Mouse (Mus musculus) lung, embryonic 14.5 days (tissue): ENCODE data around the gene Sbno2. TPM values are rescaled to one million over a fixed set of nuclear protein-coding genes. Genes with fewer than 3 reads are reported as not detected.

Experiments
- ATAC-seq: fragments of 200-750 bp; cut with Nextera tagmentation; 2 replicates; pipeline ENCODE4 v1.8.0; 2017; ENCODE audit warnings: mild to moderate bottlenecking, moderate TSS enrichment, moderate library complexity; ENCODE audit not compliant: insufficient read depth
- DNase-seq: peaks from one replicate; pipeline ENCODE4 v3.0.0-alpha.2; 2015
- H3K27ac ChIP-seq: fragments of 300-500 bp; sonication (generic); 2 replicates; pipeline ENCODE4 v1.5.1; 2014; ENCODE audit warnings: low read depth, mild to moderate bottlenecking, moderate library complexity
- H3K27me3 ChIP-seq: fragments of 300-500 bp; sonication (generic); 2 replicates; pipeline ENCODE4 v1.6.1; 2014; ENCODE audit warnings: low read length, control low read depth; ENCODE audit not compliant: insufficient read depth
- H3K36me3 ChIP-seq: fragments of 300-500 bp; sonication (generic); 2 replicates; pipeline ENCODE4 v1.6.1; 2014; ENCODE audit warnings: control low read depth; ENCODE audit not compliant: insufficient read depth
- H3K4me1 ChIP-seq: fragments of 300-500 bp; sonication (generic); 2 replicates; pipeline ENCODE4 v1.6.1; 2014; ENCODE audit warnings: antibody characterized with exemption, control low read depth; ENCODE audit not compliant: insufficient read depth
- H3K4me2 ChIP-seq: fragments of 300-500 bp; sonication (generic); 2 replicates; pipeline ENCODE4 v1.6.1; 2014; ENCODE audit warnings: mild to moderate bottlenecking
- H3K4me3 ChIP-seq: fragments of 300-500 bp; sonication (generic); 2 replicates; pipeline ENCODE4 v1.5.1; 2014; ENCODE audit warnings: low read depth, low read length
- H3K9ac ChIP-seq: fragments of 300-500 bp; sonication (generic); 2 replicates; pipeline ENCODE4 v1.6.1; 2014
- H3K9me3 ChIP-seq: fragments of 300-500 bp; sonication (generic); 2 replicates; pipeline ENCODE4 v1.6.1; 2016; ENCODE audit warnings: low read depth, low read length, control low read depth
- CTCF ChIP-seq: IDR thresholded peaks from 2 replicates; pipeline ENCODE4 v1.5.1; 2016; ENCODE audit warnings: antibody characterized with exemption, low read depth
- WGBS: fragments of 180-500 bp; shearing (Covaris S2); extraction: QIAGEN DNeasy Blood & Tissue Kit; methylation state at CpG from one replicate; pipeline ENCODE4 v1.1.7; 2014; 5-methylcytosine and 5-hydroxymethylcytosine counted together
- polyA plus RNA-seq: library from polyadenylated mRNA; unstranded; fragments of >200 nt; fragmentation: Nextera tagmentation; extraction: Ambion mirVana; gene quantifications from 2 replicates; pipeline ENCODE4 v1.2.1, GENCODE M21; 2014

Sbno2 gene
- polyA plus RNA-seq, 1 experiment from 2014 or later, result 16.3 TPM

DNA sequence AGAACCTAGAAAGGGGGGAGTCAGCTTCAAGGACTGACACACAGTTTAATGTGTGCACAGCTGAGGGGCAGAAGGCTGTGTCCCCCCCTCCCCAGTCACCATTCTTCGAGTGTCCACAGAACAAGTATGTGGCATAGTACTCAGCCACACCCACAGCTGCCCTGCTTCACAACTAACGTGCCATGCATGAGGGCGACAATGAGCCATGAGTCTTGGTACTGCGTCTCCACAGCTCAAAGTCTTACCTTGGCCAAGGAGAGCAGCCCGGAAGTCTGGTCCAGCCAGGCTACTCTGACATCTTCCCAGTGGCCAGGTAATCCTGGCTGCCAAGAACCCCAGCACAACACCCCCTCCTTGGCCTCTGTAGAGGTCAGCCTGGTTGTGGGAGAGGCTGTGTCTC is 12.7 kb downstream of the Sbno2 start:
- H3K27ac ChIP-seq, result 0 out of 2 replicates have a peak overlapping the region, but pooled peaks have one; percentile 12
- TF ChIP-seq CTCF, result no peak
- DNase-seq (no peak), ATAC-seq (0 out of 2 replicates have a peak, but pooled peaks have one; percentile 25)
- no peaks in the 10 kb centered on the region for H3K9me3 ChIP-seq
- 67% methylated on average over 5 of the region's 5 CpGs for WGBS
- no peak overlapping the region for H3K4me3 ChIP-seq
- no peak overlapping the region for H3K4me2 ChIP-seq
- no peaks in the 10 kb centered on the region for H3K27me3 ChIP-seq
- H3K36me3 ChIP-seq, result 0 out of 2 replicates have a peak, but pooled peaks cover 3% of the 10 kb centered on the region
- H3K4me1 ChIP-seq, result peaks cover 9% of the 10 kb centered on the region
- no peak overlapping the region; the same call in 1 of the 2 replicates for H3K9ac ChIP-seq

DNA sequence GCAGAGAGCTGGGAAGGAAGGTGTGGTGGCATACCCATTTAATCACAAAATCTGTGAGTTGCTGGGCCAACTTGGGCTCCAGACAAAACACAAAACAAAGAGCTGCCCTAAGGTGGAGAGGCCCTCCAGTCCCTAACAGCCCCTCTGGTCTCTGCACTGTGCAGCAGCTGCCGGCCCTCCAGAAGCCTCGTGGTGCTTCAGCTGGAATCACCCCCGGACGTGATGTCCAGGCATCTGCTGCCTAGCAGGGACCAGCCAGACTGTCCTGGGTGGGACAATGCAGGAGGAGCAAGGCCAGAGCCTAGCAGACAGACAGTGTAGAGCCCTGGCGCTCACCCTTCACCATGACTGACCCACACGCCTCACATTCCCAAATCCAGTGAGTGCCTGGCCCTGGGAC is 13.8 kb downstream of the Sbno2 start:
- no peak for TF ChIP-seq CTCF
- Histone ChIP-seq H3K9ac (no peak overlapping the region), H3K4me3 (no peak overlapping the region), H3K9me3 (no peaks in the 10 kb centered on the region), H3K27ac (no peak overlapping the region), H3K4me1 (peaks cover 4% of the 10 kb centered on the region), H3K4me2 (no peak overlapping the region), H3K27me3 (no peaks in the 10 kb centered on the region), H3K36me3 (0 out of 2 replicates have a peak, but pooled peaks cover 3% of the 10 kb centered on the region)
- no peak for DNase-seq
- 75% methylated on average over 6 of the region's 6 CpGs for WGBS
- no peak for ATAC-seq

DNA sequence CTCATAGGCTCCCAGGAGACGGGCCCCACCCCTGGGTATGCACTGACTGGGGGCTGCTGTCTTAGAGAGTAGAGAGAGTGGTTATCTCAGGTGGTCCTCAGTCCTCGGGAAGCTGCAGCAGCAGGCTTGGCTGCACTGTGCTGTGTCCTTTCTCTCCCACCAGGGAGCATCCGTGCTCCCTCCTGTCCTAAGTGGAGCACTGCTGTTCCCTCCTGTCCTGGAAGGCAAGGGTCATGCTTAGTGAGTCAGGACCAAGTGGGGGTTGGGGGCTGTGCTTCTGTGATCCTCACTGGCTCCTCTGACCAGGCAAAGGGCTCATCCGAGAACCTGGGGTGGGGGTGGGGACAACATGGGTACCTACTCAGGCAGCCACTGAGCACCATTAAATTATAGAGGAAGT is 16.2 kb downstream of the Sbno2 start:
- peaks cover 5% of the 10 kb centered on the region for H3K4me1 ChIP-seq
- H3K9me3 ChIP-seq, result no peaks in the 10 kb centered on the region
- H3K36me3 ChIP-seq, result peaks cover 8% of the 10 kb centered on the region; the same call in 1 of the 2 replicates
- peak; percentile 30 for TF ChIP-seq CTCF
- no peaks in the 10 kb centered on the region for H3K27me3 ChIP-seq
- H3K9ac ChIP-seq, result no peak overlapping the region
- H3K4me3 ChIP-seq, result no peak overlapping the region
- H3K27ac ChIP-seq, result no peak overlapping the region
- no peak for DNase-seq
- WGBS, result 46% methylated on average over 4 of the region's 4 CpGs
- H3K4me2 ChIP-seq, result no peak overlapping the region
- no peak for ATAC-seq

DNA sequence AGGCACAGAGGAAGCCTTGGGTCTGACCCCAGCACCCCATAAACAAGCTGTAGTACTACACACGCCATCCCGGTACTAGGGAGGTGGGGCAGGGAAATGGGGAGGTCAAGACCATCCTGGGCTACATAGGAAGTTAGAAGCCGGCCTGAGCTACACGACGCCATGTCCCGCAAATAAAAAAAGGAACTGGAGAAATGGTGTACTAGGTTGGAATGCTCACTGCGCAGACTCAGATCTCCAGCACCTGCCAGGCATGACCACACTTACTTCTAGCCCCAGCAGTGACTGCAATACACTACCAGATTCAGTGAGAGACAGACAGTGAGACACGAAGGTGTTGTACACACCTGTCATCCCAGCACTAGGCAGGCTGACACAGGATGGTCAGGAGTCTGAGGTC is 17.9 kb downstream of the Sbno2 start:
- no peak overlapping the region for H3K4me2 ChIP-seq
- no peaks in the 10 kb centered on the region for H3K9me3 ChIP-seq
- H3K27ac ChIP-seq, result no peak overlapping the region
- 87% methylated on average over 8 of the region's 8 CpGs for WGBS
- H3K27me3 ChIP-seq, result no peaks in the 10 kb centered on the region
- H3K9ac ChIP-seq, result no peak overlapping the region
- ATAC-seq (no peak), DNase-seq (no peak)
- TF ChIP-seq CTCF, result no peak
- H3K36me3 ChIP-seq, result peaks cover 24% of the 10 kb centered on the region
- H3K4me3 ChIP-seq, result no peak overlapping the region
- peaks cover 7% of the 10 kb centered on the region for H3K4me1 ChIP-seq

DNA sequence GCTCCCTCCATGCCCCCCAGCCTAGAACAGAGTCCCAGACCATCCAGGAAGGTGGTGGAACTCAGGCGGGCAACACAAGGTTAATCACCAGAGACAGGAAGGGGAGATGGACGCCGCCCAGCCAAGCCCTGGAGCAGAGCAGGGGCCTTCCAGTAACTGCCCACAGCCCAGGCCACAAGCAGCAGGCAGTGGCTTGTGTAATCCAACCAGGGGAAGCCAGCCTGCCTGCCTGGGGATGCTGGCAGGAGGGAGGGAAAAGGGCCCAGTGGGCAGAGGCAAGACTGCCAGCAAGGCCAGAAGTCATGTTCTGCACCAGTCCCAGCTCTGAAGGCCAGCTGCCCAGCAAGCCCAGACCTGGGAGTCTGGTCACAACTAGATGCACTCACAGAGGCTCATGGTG is 18.5 kb downstream of the Sbno2 start:
- no peak for TF ChIP-seq CTCF
- no peak for DNase-seq

DNA sequence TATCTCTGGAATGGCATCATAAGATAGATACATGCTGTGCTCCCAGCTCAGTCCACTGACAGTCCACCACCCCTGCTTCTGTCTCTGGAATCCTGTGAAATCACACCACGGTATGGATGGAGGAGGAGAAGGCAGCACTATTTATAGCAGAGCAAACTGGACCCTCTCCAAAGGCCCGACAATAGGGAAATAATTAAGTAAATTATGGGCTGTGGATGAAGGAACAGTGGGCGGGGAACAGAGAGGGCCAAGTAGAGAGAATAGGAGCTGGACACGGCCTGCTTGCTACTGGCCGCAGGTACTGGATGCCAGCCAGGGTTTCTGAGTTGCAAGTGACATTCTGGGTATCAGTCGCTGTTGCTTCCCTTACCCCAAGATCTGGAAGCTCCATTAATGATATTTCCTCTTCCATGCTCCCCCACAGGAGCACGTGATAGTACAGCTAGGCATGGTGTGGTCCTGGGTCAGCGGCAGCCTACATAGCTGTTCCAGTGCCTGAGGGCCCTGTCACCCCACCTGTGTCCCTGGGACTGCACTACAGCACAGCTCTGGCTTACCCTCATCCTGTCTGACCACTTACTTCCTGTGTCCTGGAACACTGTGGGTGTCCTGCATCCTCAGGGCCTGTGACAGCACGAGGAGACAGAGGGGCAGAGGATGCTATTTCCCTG is 20.4 kb downstream of the Sbno2 start:
- H3K9me3 ChIP-seq, result no peaks in the 10 kb centered on the region
- no peaks in the 10 kb centered on the region for H3K27me3 ChIP-seq
- no peak for TF ChIP-seq CTCF
- WGBS, result 28% methylated on average over 9 of the region's 9 CpGs
- H3K27ac ChIP-seq, result peak overlapping the region; percentile 63; the same call in 1 of the 2 replicates
- H3K36me3 ChIP-seq, result peaks cover 48% of the 10 kb centered on the region
- H3K4me2 ChIP-seq, result peak overlapping the region; percentile 18; the same call in 1 of the 2 replicates
- DNase-seq, result peak; percentile 94
- peaks cover 7% of the 10 kb centered on the region for H3K4me1 ChIP-seq
- peak overlapping the region; percentile 6; the same call in 1 of the 2 replicates for H3K9ac ChIP-seq
- peak; percentile 88 for ATAC-seq
- no peak overlapping the region for H3K4me3 ChIP-seq

More for the DNA sequence above, 18.5 kb downstream of the Sbno2 start:
- Histone ChIP-seq H3K4me1 (peaks cover 7% of the 10 kb centered on the region), H3K27ac (no peak overlapping the region), H3K4me2 (no peak overlapping the region), H3K9me3 (no peaks in the 10 kb centered on the region), H3K36me3 (peaks cover 31% of the 10 kb centered on the region), H3K27me3 (no peaks in the 10 kb centered on the region), H3K4me3 (no peak overlapping the region), H3K9ac (no peak overlapping the region)
- no peak for ATAC-seq
- WGBS, result 78% methylated on average over 3 of the region's 3 CpGs

DNA sequence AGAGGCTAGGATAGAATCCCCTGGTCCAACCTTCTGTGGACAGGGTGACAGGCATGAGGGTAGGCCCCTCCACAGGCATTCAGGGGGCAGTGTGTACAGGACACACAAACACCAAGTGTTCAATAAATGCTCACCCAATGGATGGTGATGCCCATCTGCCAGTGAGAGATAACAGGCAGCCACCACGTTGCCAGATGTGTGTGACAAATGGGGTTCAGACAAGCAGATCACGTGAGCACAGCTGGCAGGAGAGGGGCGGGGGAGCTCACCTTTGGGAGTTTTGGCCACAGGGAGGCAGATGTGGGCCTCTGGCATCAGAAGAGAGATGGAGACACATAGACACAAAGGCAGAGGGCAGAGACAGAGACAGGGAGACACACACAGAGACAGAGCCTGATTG is 24.3 kb downstream of the Sbno2 start:
- Histone ChIP-seq H3K27ac (no peak overlapping the region), H3K9ac (no peak overlapping the region), H3K4me3 (no peak overlapping the region), H3K36me3 (peaks cover 62% of the 10 kb centered on the region), H3K4me2 (no peak overlapping the region), H3K4me1 (peaks cover 7% of the 10 kb centered on the region), H3K27me3 (no peaks in the 10 kb centered on the region), H3K9me3 (no peaks in the 10 kb centered on the region)
- TF ChIP-seq CTCF, result no peak
- no peak for ATAC-seq
- DNase-seq, result no peak
- WGBS, result 70% methylated on average over 3 of the region's 3 CpGs
